In the genomic region with DNA sequence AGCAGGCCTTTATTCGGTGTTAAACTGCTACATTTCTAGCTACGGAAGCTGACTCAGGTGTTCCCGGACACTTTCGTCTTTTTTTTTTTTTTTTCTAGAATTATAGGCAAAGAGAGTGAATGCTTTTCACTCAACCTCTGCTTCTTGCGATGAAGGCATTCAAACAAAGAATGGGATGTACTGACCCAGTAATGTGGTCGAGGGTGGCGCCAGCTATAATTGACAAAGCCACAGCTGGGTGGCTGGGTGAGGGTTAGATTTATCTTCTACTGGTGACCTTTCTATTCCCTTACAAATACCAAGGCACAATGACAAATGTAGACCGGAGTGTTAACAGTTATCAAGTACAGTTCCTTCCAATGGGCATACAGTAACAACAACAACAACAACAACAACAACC, we compare ENCODE assay signal across 18 mouse cellular contexts.
A peak's percentile ranks its signal among the peaks of the same experiment; 100 is the strongest.
DNase-seq lines count a peak whose midpoint lies in the region; ATAC-seq and TF ChIP-seq lines count a peak whose summit lies in the region.
"Had no signal": no experiment of that assay in that cellular context is flagged by ENCODE, and none has a peak within 500 bp of the region (broad histone marks: within the 10 kb centered on the region; RNA-seq: fewer than 3 reads in every experiment).

No protein-coding gene starts in this region.

- WGBS in forebrain, embryonic 15.5 days: 67% methylated on average over 8 of the region's 8 CpGs
- 87% methylated on average over 8 of the region's 8 CpGs for WGBS in forebrain, embryonic 10.5 days
- 50% methylated on average over 8 of the region's 8 CpGs for WGBS in hindbrain, embryonic 16.5 days
- WGBS in neural tube, embryonic 12.5 days: 34% methylated on average over 8 of the region's 8 CpGs
- WGBS in liver, embryonic 12.5 days (ENCODE audit: insufficient replicate concordance): 73% methylated on average over 8 of the region's 8 CpGs

- H3K4me3 ChIP-seq in forebrain, embryonic 15.5 days: no peak overlapping the region
- H3K4me3 ChIP-seq in forebrain, embryonic 10.5 days: no peak overlapping the region
- H3K4me3 ChIP-seq in layer of hippocampus, adult 2 months: peak overlapping the region; percentile 35
- peak overlapping the region; percentile 18 for H3K4me3 ChIP-seq in hindbrain, embryonic 16.5 days (ENCODE audit: low read length)
- no peak overlapping the region for H3K4me3 ChIP-seq in neural tube, embryonic 12.5 days
- no peak overlapping the region for H3K4me3 ChIP-seq in liver, embryonic 12.5 days
- H3K4me3 ChIP-seq: embryonic facial prominence, embryonic 13.5 days; erythroblast, embryonic 14.5 days; heart, embryonic 15.5 days; midbrain, embryonic 13.5 days had no signal

- H3K36me3 ChIP-seq in forebrain, embryonic 15.5 days: no peaks in the 10 kb centered on the region
- no peaks in the 10 kb centered on the region for H3K36me3 ChIP-seq in forebrain, embryonic 10.5 days (replicated peaks)
- H3K36me3 ChIP-seq in hindbrain, embryonic 16.5 days (ENCODE audit: control insufficient read depth, insufficient read depth, low read length): no peaks in the 10 kb centered on the region
- no peaks in the 10 kb centered on the region for H3K36me3 ChIP-seq in neural tube, embryonic 12.5 days
- H3K36me3 ChIP-seq in liver, embryonic 12.5 days: no peaks in the 10 kb centered on the region
- H3K36me3 ChIP-seq: embryonic facial prominence, embryonic 13.5 days; heart, embryonic 15.5 days; midbrain, embryonic 13.5 days had no signal

- H3K27me3 ChIP-seq in forebrain, embryonic 15.5 days: no peaks in the 10 kb centered on the region
- no peaks in the 10 kb centered on the region for H3K27me3 ChIP-seq in forebrain, embryonic 10.5 days (ENCODE audit: poor library complexity, severe bottlenecking)
- H3K27me3 ChIP-seq in hindbrain, embryonic 16.5 days (replicated peaks; ENCODE audit: control insufficient read depth, insufficient read depth, low read length): no peaks in the 10 kb centered on the region
- no peaks in the 10 kb centered on the region for H3K27me3 ChIP-seq in neural tube, embryonic 12.5 days (replicated peaks)
- no peaks in the 10 kb centered on the region for H3K27me3 ChIP-seq in liver, embryonic 12.5 days (replicated peaks)
- H3K27me3 ChIP-seq: embryonic facial prominence, embryonic 13.5 days; heart, embryonic 15.5 days; midbrain, embryonic 13.5 days had no signal

- H3K9ac ChIP-seq in forebrain, embryonic 15.5 days (replicated peaks): no peak overlapping the region
- 0 out of 2 replicates have a peak overlapping the region, but pooled peaks have one; percentile 32 for H3K9ac ChIP-seq in hindbrain, embryonic 16.5 days (ENCODE audit: low read depth, low read length)
- H3K9ac ChIP-seq in neural tube, embryonic 12.5 days: no peak overlapping the region
- no peak overlapping the region for H3K9ac ChIP-seq in liver, embryonic 12.5 days
- H3K9ac ChIP-seq: embryonic facial prominence, embryonic 13.5 days; heart, embryonic 15.5 days; midbrain, embryonic 13.5 days had no signal

- no peaks in the 10 kb centered on the region for H3K9me3 ChIP-seq in forebrain, embryonic 15.5 days
- H3K9me3 ChIP-seq in forebrain, embryonic 10.5 days: no peaks in the 10 kb centered on the region
- no peaks in the 10 kb centered on the region for H3K9me3 ChIP-seq in hindbrain, embryonic 16.5 days (ENCODE audit: control insufficient read depth, low read length)
- H3K9me3 ChIP-seq in neural tube, embryonic 12.5 days: no peaks in the 10 kb centered on the region
- no peaks in the 10 kb centered on the region for H3K9me3 ChIP-seq in liver, embryonic 12.5 days (replicated peaks)
- H3K9me3 ChIP-seq: embryonic facial prominence, embryonic 13.5 days; heart, embryonic 15.5 days; midbrain, embryonic 13.5 days had no signal

- H3K4me1 ChIP-seq in forebrain, embryonic 15.5 days: peaks cover 9% of the 10 kb centered on the region
- H3K4me1 ChIP-seq in forebrain, embryonic 10.5 days: peaks cover 4% of the 10 kb centered on the region; the same call in 1 of the 2 replicates
- H3K4me1 ChIP-seq in hindbrain, embryonic 16.5 days (ENCODE audit: control insufficient read depth, insufficient read depth, low read depth, low read length): peaks cover 3% of the 10 kb centered on the region; the same call in 1 of the 2 replicates
- peaks cover 16% of the 10 kb centered on the region for H3K4me1 ChIP-seq in neural tube, embryonic 12.5 days
- no peaks in the 10 kb centered on the region for H3K4me1 ChIP-seq in liver, embryonic 12.5 days
- H3K4me1 ChIP-seq: heart, embryonic 15.5 days; midbrain, embryonic 13.5 days had no signal

- no peak for DNase-seq in forebrain, embryonic 10.5 days (ENCODE audit: extremely low spot score, low spot score)
- DNase-seq in layer of hippocampus, adult 2 months (ENCODE audit: low spot score in 2 of 2): no peak
- no peak for DNase-seq in layer of hippocampus, adult 9-10 months (ENCODE audit: low spot score)
- no peak for DNase-seq in urinary bladder, postnatal 36 days (ENCODE audit: low spot score in 2 of 2)
- DNase-seq: heart, postnatal 36 days; kidney, adult 2 months; liver; retina, postnatal 1 day; spleen, adult 18-20 months had no signal

- no peak for TF ChIP-seq CTCF in layer of hippocampus, adult 2 months (conservative IDR thresholded peaks at IDR 0.05)

- no peak overlapping the region for H3K27ac ChIP-seq in forebrain, embryonic 15.5 days (replicated peaks)
- H3K27ac ChIP-seq in forebrain, embryonic 10.5 days: no peak overlapping the region
- no peak overlapping the region for H3K27ac ChIP-seq in layer of hippocampus, adult 2 months
- no peak overlapping the region for H3K27ac ChIP-seq in hindbrain, embryonic 16.5 days (ENCODE audit: low read depth, low read length)
- H3K27ac ChIP-seq in neural tube, embryonic 12.5 days: no peak overlapping the region
- no peak overlapping the region for H3K27ac ChIP-seq in liver, embryonic 12.5 days
- H3K27ac ChIP-seq: embryonic facial prominence, embryonic 13.5 days; heart, embryonic 15.5 days; kidney, postnatal 0 days had no signal

- peak overlapping the region; percentile 35 for H3K4me2 ChIP-seq in forebrain, embryonic 15.5 days (replicated peaks)
- peak overlapping the region; percentile 51 for H3K4me2 ChIP-seq in hindbrain, embryonic 16.5 days (ENCODE audit: low read length)
- peak overlapping the region; percentile 51 for H3K4me2 ChIP-seq in neural tube, embryonic 12.5 days (replicated peaks)
- no peak overlapping the region for H3K4me2 ChIP-seq in liver, embryonic 12.5 days
- H3K4me2 ChIP-seq: embryonic facial prominence, embryonic 13.5 days; heart, embryonic 15.5 days; midbrain, embryonic 13.5 days had no signal

- ATAC-seq in forebrain, embryonic 15.5 days (replicated peaks): no peak
- ATAC-seq in hindbrain, embryonic 16.5 days: 0 out of 2 replicates have a peak, but pooled peaks have one; percentile 3
- ATAC-seq in neural tube, embryonic 12.5 days (ENCODE audit: low FRiP score, low read depth): peak; percentile 61
- ATAC-seq in liver, embryonic 12.5 days: no peak

Comparison
In these comparisons a context has a peak if more than half of its experiments do, and no peak if none do; other contexts are left out.
1. ATAC-seq: peak in hindbrain, embryonic 16.5 days (single experiment) and neural tube, embryonic 12.5 days (single experiment); none in forebrain, embryonic 15.5 days (single experiment) and liver, embryonic 12.5 days (single experiment).
2. H3K4me3 ChIP-seq: peak in layer of hippocampus, adult 2 months (single experiment) and hindbrain, embryonic 16.5 days (single experiment); none in forebrain, embryonic 15.5 days (single experiment), forebrain, embryonic 10.5 days (single experiment), neural tube, embryonic 12.5 days (single experiment) and liver, embryonic 12.5 days (single experiment).